In genomic region chr9:103752618-103753017, GRCm38 (mm10) we compare ENCODE assay signal across 19 mouse cellular contexts.
"Had no signal": no experiment of that assay in that cellular context is flagged by ENCODE, and none has a peak within 500 bp of the region (broad histone marks: within the 10 kb centered on the region; RNA-seq: fewer than 3 reads in every experiment).

No protein-coding gene starts in this region.

- DNase-seq: cerebellum, adult 9-11 months; cerebellum, postnatal 10 days; cerebellum, postnatal 14 days; cerebellum, postnatal 25 days; cerebellum, postnatal 36 days; embryo, embryonic 11 days; forebrain, postnatal 0 days; gastrocnemius, adult 2 months; gastrocnemius, postnatal 10 days; gastrocnemius, postnatal 14 days; gastrocnemius, postnatal 25 days; gastrocnemius, postnatal 36 days; heart, adult 11 months; heart, adult 18-20 months; heart, adult 2 months had no signal

- ATAC-seq: forebrain, embryonic 13.5 days; forebrain, embryonic 14.5 days; forebrain, embryonic 15.5 days; forebrain, embryonic 16.5 days; forebrain, postnatal 0 days had no signal
